Mouse (Mus musculus) erythroblast, adult 5-6 weeks (primary cell): Measurements from ENCODE around the gene Olfr727. TPM values are rescaled to one million over a fixed set of nuclear protein-coding genes. Genes with fewer than 3 reads are reported as not detected.

ENCODE experiments used
- ATAC-seq: replicated peaks from 2 replicates; pipeline ENCODE4 v1.8.0; 2016; ENCODE audit warnings: moderate number of reproducible peaks, mild to moderate bottlenecking, moderate TSS enrichment, inconsistent platforms; ENCODE audit not compliant: poor library complexity, low FRiP score, severe bottlenecking
- total RNA-seq, 2 experiments: library from RNA; stranded (forward) in 1 of 2; stranded (reverse) in 1 of 2; fragments of 150-400 nt in 1 of 2; fragments of 200-764, 138-1000 nt in 1 of 2; gene quantifications; 2 replicates each; pipeline versions ENCODE4 v1.2.3 to v1.2.4; 2015 to 2017; ENCODE audit warnings: low replicate concordance in 2 of 2

The Olfr727 gene
- total RNA-seq (2015; ENCODE audit: low replicate concordance), result not detected in 2 replicates
- 0.98 TPM in 1 of 2 replicates, not detected in the other for total RNA-seq (2017; ENCODE audit: low replicate concordance)

GRCm38 (mm10) chr14:50122886-50123285 is at the start of gene Olfr727:
Gene Olfr727, plus strand, starts transcription at chr14:50123186.
- ATAC-seq, result no peak

GRCm38 (mm10) chr14:50090853-50091252 is 32.1 kb upstream of the Olfr727 start, which contains the start of gene Olfr726:
Gene Olfr726, minus strand, starts transcription at chr14:50090953.
- no peak for ATAC-seq

- no peak for ATAC-seq
Measured at GRCm38 (mm10) chr14:50142580-50142979, 19.6 kb downstream of the Olfr727 start, which contains the start of gene Olfr728. Gene Olfr728, minus strand, starts transcription at chr14:50142680.

DNA sequence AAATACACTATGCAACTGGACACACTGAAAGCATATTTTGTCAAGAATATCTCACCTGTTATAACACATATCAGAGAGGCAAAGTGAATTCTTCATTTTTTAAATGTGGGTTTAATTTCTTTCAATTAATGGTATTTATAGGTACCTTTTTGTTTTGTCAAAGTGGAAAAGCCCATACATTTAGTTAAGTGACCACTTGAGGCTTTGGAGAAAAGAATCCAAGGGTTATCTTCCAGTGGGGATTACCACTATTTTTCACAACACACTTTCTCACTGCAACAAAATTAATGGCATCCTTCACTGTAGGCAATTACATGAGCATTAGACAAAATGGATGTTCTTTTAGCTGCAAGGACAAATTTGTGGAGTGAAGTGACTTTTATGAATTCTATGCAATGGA is 29.8 kb downstream of the Olfr727 start, which contains the start of gene Olfr729:
Gene Olfr729 (minus strand): TSS at position 101 of the 400 bp plus-strand sequence.
- ATAC-seq, result no peak

Other genes starting within 250 kb of the Olfr727 start
- gene Olfr722, start 221.2 kb upstream of the Olfr727 start, total RNA-seq (2015; ENCODE audit: low replicate concordance), result not detected in 2 replicates
- gene Olfr722, start 221.2 kb upstream of the Olfr727 start, total RNA-seq (2017; ENCODE audit: low replicate concordance), result not detected in 2 replicates
- not detected in 2 replicates for gene Olfr723, start 191.4 kb upstream of the Olfr727 start, total RNA-seq (2015; ENCODE audit: low replicate concordance)
- not detected in 2 replicates for gene Olfr723, start 191.4 kb upstream of the Olfr727 start, total RNA-seq (2017; ENCODE audit: low replicate concordance)
- gene Olfr724, start 159.9 kb upstream of the Olfr727 start, total RNA-seq (2015; ENCODE audit: low replicate concordance), result not detected in 2 replicates
- gene Olfr724, start 159.9 kb upstream of the Olfr727 start, total RNA-seq (2017; ENCODE audit: low replicate concordance), result not detected in 2 replicates
- gene Olfr725, start 82.8 kb upstream of the Olfr727 start, total RNA-seq (2015; ENCODE audit: low replicate concordance), result not detected in 2 replicates
- 0.42 TPM in 1 of 2 replicates, not detected in the other for gene Olfr725, start 82.8 kb upstream of the Olfr727 start, total RNA-seq (2017; ENCODE audit: low replicate concordance)
- gene Olfr726, start 32.2 kb upstream of the Olfr727 start, total RNA-seq (2015; ENCODE audit: low replicate concordance), result not detected in 2 replicates
- gene Olfr726, start 32.2 kb upstream of the Olfr727 start, total RNA-seq (2017; ENCODE audit: low replicate concordance), result not detected in 2 replicates
- gene Olfr728, start 19.5 kb downstream of the Olfr727 start, total RNA-seq (2015; ENCODE audit: low replicate concordance), result not detected in 2 replicates
- 0.28 TPM in 1 of 2 replicates, not detected in the other for gene Olfr728, start 19.5 kb downstream of the Olfr727 start, total RNA-seq (2017; ENCODE audit: low replicate concordance)
- not detected in 2 replicates for gene Olfr729, start 29.7 kb downstream of the Olfr727 start, total RNA-seq (2015; ENCODE audit: low replicate concordance)
- gene Olfr729, start 29.7 kb downstream of the Olfr727 start, total RNA-seq (2017; ENCODE audit: low replicate concordance), result 0.43 TPM in 1 of 2 replicates, not detected in the other
- gene Olfr730, start 65.0 kb downstream of the Olfr727 start, total RNA-seq (2015; ENCODE audit: low replicate concordance), result not detected in 2 replicates
- not detected in 2 replicates for gene Olfr730, start 65.0 kb downstream of the Olfr727 start, total RNA-seq (2017; ENCODE audit: low replicate concordance)
- not detected in 2 replicates for gene Olfr731, start 118.7 kb downstream of the Olfr727 start, total RNA-seq (2015; ENCODE audit: low replicate concordance)
- gene Olfr731, start 118.7 kb downstream of the Olfr727 start, total RNA-seq (2017; ENCODE audit: low replicate concordance), result not detected in 2 replicates
- not detected in 2 replicates for gene Olfr732, start 161.0 kb downstream of the Olfr727 start, total RNA-seq (2015; ENCODE audit: low replicate concordance)
- not detected in 2 replicates for gene Olfr732, start 161.0 kb downstream of the Olfr727 start, total RNA-seq (2017; ENCODE audit: low replicate concordance)
- not detected in 2 replicates for gene Olfr733, start 178.3 kb downstream of the Olfr727 start, total RNA-seq (2015; ENCODE audit: low replicate concordance)
- gene Olfr733, start 178.3 kb downstream of the Olfr727 start, total RNA-seq (2017; ENCODE audit: low replicate concordance), result not detected in 2 replicates
- gene Olfr734, start 203.6 kb downstream of the Olfr727 start, total RNA-seq (2015; ENCODE audit: low replicate concordance), result not detected in 2 replicates
- gene Olfr734, start 203.6 kb downstream of the Olfr727 start, total RNA-seq (2017; ENCODE audit: low replicate concordance), result not detected in 2 replicates
- not detected in 2 replicates for gene Olfr735, start 225.7 kb downstream of the Olfr727 start, total RNA-seq (2015; ENCODE audit: low replicate concordance)
- gene Olfr735, start 225.7 kb downstream of the Olfr727 start, total RNA-seq (2017; ENCODE audit: low replicate concordance), result not detected in 2 replicates
- gene Tlr11, start 234.7 kb downstream of the Olfr727 start, total RNA-seq (2015; ENCODE audit: low replicate concordance), result 0.42 TPM in 1 of 2 replicates, not detected in the other
- not detected in 2 replicates for gene Tlr11, start 234.7 kb downstream of the Olfr727 start, total RNA-seq (2017; ENCODE audit: low replicate concordance)